Mouse (Mus musculus): Measurements from ENCODE around the gene Dnajc4. TPM values are rescaled to one million over a fixed set of nuclear protein-coding genes. Genes with fewer than 3 reads are reported as not detected.

The Dnajc4 gene
- total and polyA plus RNA-seq, 3 experiments = 45.6 to 57.6 (median 57.4) TPM

DNA sequence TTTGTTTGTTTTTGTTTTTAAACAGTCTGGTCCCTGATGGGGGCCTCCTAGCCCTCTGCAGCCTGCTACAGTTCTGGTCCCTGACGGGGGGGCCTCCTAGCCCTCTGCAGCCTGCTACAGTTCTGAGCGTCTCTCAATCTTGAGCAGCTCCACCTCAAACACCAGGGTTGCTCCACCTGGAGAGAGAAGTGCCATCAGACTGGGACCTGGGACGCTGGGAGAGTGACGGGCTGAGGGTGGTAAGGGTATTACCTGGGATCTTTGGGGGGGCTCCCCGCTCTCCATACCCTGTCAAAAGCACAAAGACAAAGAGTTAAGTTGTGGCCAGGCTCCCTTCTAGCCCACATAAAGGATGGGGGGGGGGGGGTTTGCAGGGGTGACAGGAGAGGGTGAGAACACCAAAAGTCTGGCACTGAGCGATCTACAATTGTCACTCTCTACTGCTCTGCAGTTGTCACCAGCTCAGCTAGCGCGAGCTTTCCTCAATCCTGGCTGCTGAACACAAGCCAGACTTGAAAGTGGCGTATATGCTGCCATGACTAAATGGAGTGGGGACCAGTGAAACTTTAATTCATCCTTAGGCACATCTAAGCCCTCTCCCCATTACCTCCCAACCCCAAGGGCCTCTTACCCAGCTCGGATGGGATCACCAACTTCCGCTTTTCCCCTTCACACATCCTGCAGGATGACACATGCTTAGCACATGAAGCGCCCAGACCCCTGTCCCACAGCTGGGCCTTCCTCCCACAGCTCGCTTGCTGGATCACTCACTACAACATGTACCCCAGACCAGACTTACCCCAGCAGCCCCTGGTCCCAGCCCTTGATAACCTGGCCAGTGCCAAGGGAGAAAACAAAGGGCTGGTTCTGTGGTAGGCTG is 14.4 kb downstream of the Dnajc4 start:
- intact Hi-C loops (cut with DNase I) = loop anchor here (2.0 to 5.0 kb wide), 2 partner anchors 36 to 61 kb away; partner anchors contain the start of genes Bad, Gpr137 and Stip1
- no peak for DNase-seq
- H3K79me2 ChIP-seq (replicated peaks; ENCODE audit: control insufficient read depth, insufficient read depth, low read length) = no peaks in the 10 kb centered on the region
- no peak overlapping the region for H3K4me3 ChIP-seq
- H3K27me3 ChIP-seq (ENCODE audit: control insufficient read depth, insufficient read depth, low read length) = no peaks in the 10 kb centered on the region
- H3K4me1 ChIP-seq (ENCODE audit: control insufficient read depth, insufficient read depth, low read length) = peaks cover 3% of the 10 kb centered on the region; the same call in 1 of the 2 replicates
- no peak overlapping the region for H3K9ac ChIP-seq (ENCODE audit: low read depth, low read length)
- no peak for TF ChIP-seq POLR2A (IDR thresholded peaks at IDR 0.05; ENCODE audit: insufficient read depth, low read depth, low read length)
- TF ChIP-seq CTCF (IDR thresholded peaks at IDR 0.05) = no peak
- no peak for TF ChIP-seq EP300 (IDR thresholded peaks at IDR 0.05; ENCODE audit: insufficient read depth, low read depth, low read length)
- no peak overlapping the region; the same call in 1 of the 2 replicates for H3K27ac ChIP-seq
- WGBS = 80% methylated on average over 13 of the region's 13 CpGs
- no peaks in the 10 kb centered on the region for H3K36me3 ChIP-seq (ENCODE audit: control insufficient read depth, insufficient read depth, low read length)

DNA sequence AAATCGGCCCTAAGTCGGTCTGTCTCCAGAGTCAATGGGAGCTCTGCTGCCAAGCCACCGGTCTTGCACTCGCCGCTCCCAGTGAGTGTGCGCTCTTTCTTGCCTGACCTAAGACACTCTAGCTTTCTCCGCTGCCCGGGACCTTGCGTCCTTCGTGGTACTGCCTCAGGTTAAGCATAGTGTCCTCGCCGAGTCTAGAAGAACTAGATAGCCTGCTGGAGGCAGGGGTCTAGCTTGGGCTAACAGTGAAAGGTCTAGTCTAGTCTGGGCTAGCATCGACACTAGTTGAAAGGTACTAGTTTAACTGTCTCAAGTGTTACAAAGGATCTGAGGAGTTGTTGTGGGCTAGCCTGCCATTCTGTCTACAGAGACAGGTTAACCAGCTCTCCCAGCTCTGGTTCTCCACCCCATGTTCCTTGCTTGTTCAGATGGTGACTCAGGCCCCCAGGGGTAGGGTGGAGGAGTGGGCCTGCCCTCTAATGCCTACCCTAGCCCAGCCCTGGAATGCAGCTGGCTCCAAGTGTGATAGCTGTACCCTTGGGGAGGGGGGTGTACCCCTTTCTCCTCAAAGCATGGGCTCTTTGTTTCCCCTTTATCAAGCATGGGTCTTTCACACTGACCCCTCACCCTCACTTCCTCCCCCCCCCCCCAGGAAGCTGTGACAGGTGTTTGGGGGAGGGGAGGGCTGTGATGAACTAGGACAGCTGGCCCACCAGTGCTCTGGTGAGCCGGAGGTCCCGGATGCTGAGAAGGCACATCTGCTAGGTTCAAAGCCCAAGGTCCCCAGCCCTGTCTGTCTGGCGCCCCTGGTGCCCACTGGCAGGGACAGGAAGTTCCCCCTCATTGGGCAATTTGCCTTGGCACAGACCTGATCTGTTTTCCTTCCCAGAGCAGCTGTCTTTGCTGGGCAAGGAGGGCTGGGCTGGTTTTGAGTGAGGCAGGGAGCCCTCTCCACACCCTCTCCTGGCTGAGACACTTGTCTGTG is 16.5 kb downstream of the Dnajc4 start, which contains the start of gene Plcb3:
Plcb3 (minus strand) TSS at position 934 of the 985 bp plus-strand sequence.
- H3K4me1 ChIP-seq (ENCODE audit: control insufficient read depth, insufficient read depth, low read length) = peaks cover 3% of the 10 kb centered on the region; the same call in 1 of the 2 replicates
- intact Hi-C loops (cut with DNase I) = loop anchor here (5.0 kb wide), 1 partner anchor 34 kb away; the partner anchor contains the start of genes Bad and Gpr137
- DNase-seq = peak; percentile 62 to 77

GRCm38 (mm10) chr19:6974211-6975205 is 17.9 kb downstream of the Dnajc4 start, which contains the start of gene Ppp1r14b:
Ppp1r14b (plus strand) TSS chr19:6974968.
- Histone ChIP-seq H3K4me1 (ENCODE audit: control insufficient read depth, insufficient read depth, low read length) (peaks cover 5% of the 10 kb centered on the region), H3K4me3 (peak within 1 kb of the TSS; percentile 68)

More for the DNA sequence above, 16.5 kb downstream of the Dnajc4 start, which contains the start of gene Plcb3:
- TF ChIP-seq POLR2A (IDR thresholded peaks at IDR 0.05; ENCODE audit: insufficient read depth, low read depth, low read length) (peak; percentile 10; the same call in 1 of the 2 replicates), CTCF (IDR thresholded peaks at IDR 0.05) (peak; percentile 24), EP300 (IDR thresholded peaks at IDR 0.05; ENCODE audit: insufficient read depth, low read depth, low read length) (no peak)
- Histone ChIP-seq H3K4me3 (peak within 1 kb of the TSS; percentile 49), H3K79me2 (replicated peaks; ENCODE audit: control insufficient read depth, insufficient read depth, low read length) (no peaks in the 10 kb centered on the region), H3K36me3 (ENCODE audit: control insufficient read depth, insufficient read depth, low read length) (no peaks in the 10 kb centered on the region), H3K27me3 (ENCODE audit: control insufficient read depth, insufficient read depth, low read length) (no peaks in the 10 kb centered on the region), H3K9ac (ENCODE audit: low read depth, low read length) (peak within 1 kb of the TSS; percentile 69), H3K27ac (peak within 1 kb of the TSS; percentile 76)
- WGBS = 1% methylated on average over 16 of the region's 16 CpGs

DNA sequence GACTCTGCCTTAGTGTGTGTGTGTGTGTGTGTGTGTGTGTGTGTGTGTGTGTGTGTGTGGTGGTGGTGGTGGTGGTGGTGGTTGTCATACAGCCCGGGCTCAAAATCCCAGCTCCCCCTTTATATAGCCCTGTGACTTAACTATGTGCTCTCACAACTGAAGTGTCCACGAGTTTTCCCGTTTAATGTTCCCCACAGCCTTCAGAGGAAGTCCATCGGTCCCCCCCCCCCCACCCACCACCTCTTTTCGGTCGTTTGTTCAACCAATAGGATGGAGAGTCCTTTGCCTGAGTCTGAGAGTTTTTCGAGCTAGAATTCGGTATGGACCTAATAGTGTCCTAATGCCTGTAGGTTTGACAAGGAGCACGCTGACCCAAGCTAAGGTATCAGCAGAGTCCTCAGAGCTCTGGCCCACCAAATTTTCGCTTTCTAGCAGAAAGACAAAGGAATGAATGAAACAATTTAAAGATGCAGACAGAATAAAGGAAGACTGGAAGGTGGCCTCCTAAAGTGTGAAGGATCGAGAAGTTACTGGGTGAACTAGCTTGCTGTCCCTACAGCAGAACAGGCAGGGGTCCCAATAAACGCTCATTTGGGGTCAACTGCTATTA is 18.7 kb downstream of the Dnajc4 start:
- TF ChIP-seq POLR2A (IDR thresholded peaks at IDR 0.05; ENCODE audit: insufficient read depth, low read depth, low read length) (no peak), EP300 (IDR thresholded peaks at IDR 0.05; ENCODE audit: insufficient read depth, low read depth, low read length) (no peak), CTCF (IDR thresholded peaks at IDR 0.05) (no peak)
- peak overlapping the region; percentile 68 for H3K4me3 ChIP-seq
- no peaks in the 10 kb centered on the region for H3K27me3 ChIP-seq (ENCODE audit: control insufficient read depth, insufficient read depth, low read length)
- intact Hi-C loops (cut with DNase I) = no loop called here
- DNase-seq = no peak
- peak overlapping the region; percentile 83 for H3K27ac ChIP-seq
- no peak overlapping the region for H3K9ac ChIP-seq (ENCODE audit: low read depth, low read length)
- peaks cover 5% of the 10 kb centered on the region for H3K4me1 ChIP-seq (ENCODE audit: control insufficient read depth, insufficient read depth, low read length)
- no peaks in the 10 kb centered on the region for H3K36me3 ChIP-seq (ENCODE audit: control insufficient read depth, insufficient read depth, low read length)
- WGBS = 40% methylated on average over 12 of the region's 12 CpGs
- H3K79me2 ChIP-seq (replicated peaks; ENCODE audit: control insufficient read depth, insufficient read depth, low read length) = no peaks in the 10 kb centered on the region

More at GRCm38 (mm10) chr19:6974211-6975205, 17.9 kb downstream of the Dnajc4 start, which contains the start of gene Ppp1r14b:
- Histone ChIP-seq H3K9ac (ENCODE audit: low read depth, low read length) (peak within 1 kb of the TSS; percentile 69), H3K36me3 (ENCODE audit: control insufficient read depth, insufficient read depth, low read length) (no peaks in the 10 kb centered on the region), H3K79me2 (replicated peaks; ENCODE audit: control insufficient read depth, insufficient read depth, low read length) (no peaks in the 10 kb centered on the region), H3K27ac (peak within 1 kb of the TSS; percentile 83), H3K27me3 (ENCODE audit: control insufficient read depth, insufficient read depth, low read length) (no peaks in the 10 kb centered on the region)
- DNase-seq = peak; percentile 84 to 87
- WGBS = 3% methylated on average over 75 of the region's 84 CpGs
- 0 out of 2 replicates have a peak, but pooled peaks have one; percentile 44 for TF ChIP-seq POLR2A (IDR thresholded peaks at IDR 0.05; ENCODE audit: insufficient read depth, low read depth, low read length)
- no peak for TF ChIP-seq CTCF (IDR thresholded peaks at IDR 0.05)
- intact Hi-C loops (cut with DNase I) = loop anchor here (5.0 kb wide), 1 partner anchor 32 kb away; the partner anchor contains the start of genes Bad and Gpr137
